ENCODE assay signal across 18 mouse cellular contexts in genomic region chr8:108538929-108539555, GRCm38 (mm10).
A peak's percentile ranks its signal among the peaks of the same experiment; 100 is the strongest.
DNase-seq lines count a peak whose midpoint lies in the region; ATAC-seq and TF ChIP-seq lines count a peak whose summit lies in the region.
"Had no signal": no experiment of that assay in that cellular context is flagged by ENCODE, and none has a peak within 500 bp of the region (broad histone marks: within the 10 kb centered on the region; RNA-seq: fewer than 3 reads in every experiment).

No protein-coding gene starts in this region.

- H3K9me3 ChIP-seq in hindbrain, embryonic 13.5 days: no peaks in the 10 kb centered on the region
- H3K9me3 ChIP-seq in hindbrain, embryonic 10.5 days: no peaks in the 10 kb centered on the region
- H3K9me3 ChIP-seq in hindbrain, postnatal 0 days (ENCODE audit: low read length): no peaks in the 10 kb centered on the region
- no peaks in the 10 kb centered on the region for H3K9me3 ChIP-seq in neural tube, embryonic 15.5 days (replicated peaks)
- H3K9me3 ChIP-seq: limb, embryonic 10.5 days had no signal

- H3K27me3 ChIP-seq in hindbrain, embryonic 13.5 days: no peaks in the 10 kb centered on the region
- no peaks in the 10 kb centered on the region for H3K27me3 ChIP-seq in hindbrain, embryonic 10.5 days (ENCODE audit: insufficient read depth, poor library complexity, severe bottlenecking)
- H3K27me3 ChIP-seq in hindbrain, postnatal 0 days (ENCODE audit: insufficient read depth, low read length): no peaks in the 10 kb centered on the region
- no peaks in the 10 kb centered on the region for H3K27me3 ChIP-seq in neural tube, embryonic 15.5 days (replicated peaks)

- DNase-seq in hindbrain, embryonic 10.5 days (ENCODE audit: low spot score): no peak
- peak; percentile 7 for DNase-seq in ZHBTc4 (ENCODE audit: low read depth, low spot score)
- DNase-seq in hindbrain, postnatal 0 days (ENCODE audit: low spot score): no peak
- no peak for DNase-seq in right cerebral cortex, postnatal 36 days (ENCODE audit: low spot score in 2 of 2)
- no peak for DNase-seq in frontal cortex, adult 2 months (ENCODE audit: extremely low spot score in 1 of 2, low spot score in 1 of 2)
- DNase-seq: cerebellum, postnatal 14 days; forebrain, postnatal 0 days; heart, adult 11 months; layer of hippocampus, postnatal 36 days; lung, adult 2 months; lung, postnatal 36 days; thymus, postnatal 14 days had no signal

- peak overlapping the region; percentile 56; the same call in 1 of the 2 replicates for H3K4me2 ChIP-seq in hindbrain, embryonic 13.5 days
- peak overlapping the region; percentile 68 for H3K4me2 ChIP-seq in hindbrain, postnatal 0 days (ENCODE audit: low read depth, low read length)
- H3K4me2 ChIP-seq in neural tube, embryonic 15.5 days: peak overlapping the region; percentile 64
- H3K4me2 ChIP-seq: liver, embryonic 11.5 days had no signal

- H3K27ac ChIP-seq in hindbrain, embryonic 13.5 days: peak overlapping the region; percentile 88
- H3K27ac ChIP-seq in hindbrain, embryonic 10.5 days: no peak overlapping the region
- H3K27ac ChIP-seq in hindbrain, postnatal 0 days: no peak overlapping the region
- H3K27ac ChIP-seq in neural tube, embryonic 15.5 days (replicated peaks): peak overlapping the region; percentile 43; the same call in 1 of the 2 replicates
- H3K27ac ChIP-seq: limb, embryonic 10.5 days had no signal

- no peak for TF ChIP-seq CTCF in hindbrain, postnatal 0 days (IDR thresholded peaks at IDR 0.05; ENCODE audit: low read depth)

- peaks cover 46% of the 10 kb centered on the region for H3K4me1 ChIP-seq in hindbrain, embryonic 13.5 days (replicated peaks)
- H3K4me1 ChIP-seq in hindbrain, embryonic 10.5 days (replicated peaks): peaks cover 18% of the 10 kb centered on the region
- no peaks in the 10 kb centered on the region; the same call in 1 of the 2 replicates for H3K4me1 ChIP-seq in hindbrain, postnatal 0 days (ENCODE audit: insufficient read depth, low read length)
- H3K4me1 ChIP-seq in neural tube, embryonic 15.5 days: peaks cover 38% of the 10 kb centered on the region
- H3K4me1 ChIP-seq: limb, embryonic 10.5 days had no signal

- H3K4me3 ChIP-seq in hindbrain, embryonic 13.5 days: no peak overlapping the region
- no peak overlapping the region for H3K4me3 ChIP-seq in hindbrain, embryonic 10.5 days
- H3K4me3 ChIP-seq in hindbrain, postnatal 0 days (ENCODE audit: low read length): no peak overlapping the region
- H3K4me3 ChIP-seq in neural tube, embryonic 15.5 days (replicated peaks): no peak overlapping the region
- H3K4me3 ChIP-seq: limb, embryonic 10.5 days had no signal

- WGBS in hindbrain, embryonic 13.5 days: 53% methylated on average over 8 of the region's 8 CpGs
- WGBS in hindbrain, embryonic 10.5 days: 85% methylated on average over 8 of the region's 8 CpGs
- WGBS in hindbrain, postnatal 0 days: 50% methylated on average over 8 of the region's 8 CpGs
- 49% methylated on average over 8 of the region's 8 CpGs for WGBS in neural tube, embryonic 15.5 days

- H3K9ac ChIP-seq in hindbrain, embryonic 13.5 days: peak overlapping the region; percentile 66; the same call in 1 of the 2 replicates
- no peak overlapping the region for H3K9ac ChIP-seq in hindbrain, postnatal 0 days (replicated peaks; ENCODE audit: low read length)
- no peak overlapping the region for H3K9ac ChIP-seq in neural tube, embryonic 15.5 days (replicated peaks)
- H3K9ac ChIP-seq: forebrain, postnatal 0 days had no signal

- no peaks in the 10 kb centered on the region for H3K36me3 ChIP-seq in hindbrain, embryonic 13.5 days
- H3K36me3 ChIP-seq in hindbrain, embryonic 10.5 days: no peaks in the 10 kb centered on the region
- H3K36me3 ChIP-seq in hindbrain, postnatal 0 days (ENCODE audit: insufficient read depth, low read length): no peaks in the 10 kb centered on the region
- H3K36me3 ChIP-seq in neural tube, embryonic 15.5 days: no peaks in the 10 kb centered on the region
- H3K36me3 ChIP-seq: G1E; limb, embryonic 10.5 days had no signal

- ATAC-seq in hindbrain, embryonic 13.5 days (ENCODE audit: low FRiP score): no peak
- ATAC-seq in hindbrain, postnatal 0 days: no peak
- ATAC-seq in neural tube, embryonic 15.5 days (ENCODE audit: low FRiP score): no peak
- ATAC-seq: forebrain, postnatal 0 days; inflammation-experienced regulatory T-cells, adult 6 months had no signal

Comparison
In these comparisons a context has a peak if more than half of its experiments do, and no peak if none do; other contexts are left out.
1. H3K27ac ChIP-seq: peak in hindbrain, embryonic 13.5 days (single experiment) and neural tube, embryonic 15.5 days (single experiment); none in hindbrain, embryonic 10.5 days (single experiment) and hindbrain, postnatal 0 days (single experiment).
2. Peak in every context shown above with its lines, with median percentiles within 50 percentile points of each other: H3K4me2 ChIP-seq.